Mouse (Mus musculus): Measurements from ENCODE around the gene Efcab8. TPM values are rescaled to one million over a fixed set of nuclear protein-coding genes. Genes with fewer than 3 reads are reported as not detected.

The Efcab8 gene
- polyA plus RNA-seq, 1 experiment: not detected

- WGBS: 88% methylated on average over 2 of the region's 2 CpGs
- no peak overlapping the region for H3K4me3 ChIP-seq (replicated peaks; ENCODE audit: control insufficient read depth, low read depth, low read length)
- H3K4me1 ChIP-seq (ENCODE audit: control insufficient read depth, insufficient read depth, low read length): no peaks in the 10 kb centered on the region
- H3K27ac ChIP-seq (ENCODE audit: control insufficient read depth, insufficient read depth, low read depth, low read length, poor library complexity): no peak overlapping the region
- TF ChIP-seq POLR2A (IDR thresholded peaks at IDR 0.05; ENCODE audit: borderline replicate concordance, control insufficient read depth, low read depth, low read length): no peak
These were observed 10.8 kb upstream of the Efcab8 start for GRCm38 (mm10) chr2:153768881-153769280.

- no peaks in the 10 kb centered on the region for H3K4me1 ChIP-seq (ENCODE audit: control insufficient read depth, insufficient read depth, low read length)
- TF ChIP-seq CTCF (IDR thresholded peaks at IDR 0.05; ENCODE audit: control insufficient read depth, insufficient read depth, low read length) (no peak), POLR2A (IDR thresholded peaks at IDR 0.05; ENCODE audit: borderline replicate concordance, control insufficient read depth, low read depth, low read length) (no peak)
These were observed 6.8 kb upstream of the Efcab8 start for GRCm38 (mm10) chr2:153772950-153773349.

GRCm38 (mm10) chr2:153775472-153775871 lies 4.3 kb upstream of the Efcab8 start:
- no peak overlapping the region for H3K27ac ChIP-seq (ENCODE audit: control insufficient read depth, insufficient read depth, low read depth, low read length, poor library complexity)
- H3K4me3 ChIP-seq (replicated peaks; ENCODE audit: control insufficient read depth, low read depth, low read length): no peak overlapping the region
- peaks cover 2% of the 10 kb centered on the region for H3K4me1 ChIP-seq (ENCODE audit: control insufficient read depth, insufficient read depth, low read length)
- TF ChIP-seq CTCF (IDR thresholded peaks at IDR 0.05; ENCODE audit: control insufficient read depth, insufficient read depth, low read length) (no peak), POLR2A (IDR thresholded peaks at IDR 0.05; ENCODE audit: borderline replicate concordance, control insufficient read depth, low read depth, low read length) (no peak)
- 96% methylated on average over 4 of the region's 4 CpGs for WGBS

More at GRCm38 (mm10) chr2:153772950-153773349, 6.8 kb upstream of the Efcab8 start:
- no peak overlapping the region for H3K27ac ChIP-seq (ENCODE audit: control insufficient read depth, insufficient read depth, low read depth, low read length, poor library complexity)
- WGBS: 91% methylated on average over 4 of the region's 4 CpGs
- H3K4me3 ChIP-seq (replicated peaks; ENCODE audit: control insufficient read depth, low read depth, low read length): no peak overlapping the region

GRCm38 (mm10) chr2:153778638-153779362 lies 931 bp upstream of the Efcab8 start:
- 9% methylated on average over 24 of the region's 24 CpGs for WGBS

GRCm38 (mm10) chr2:153781181-153781580 lies 1.4 kb downstream of the Efcab8 start:
- H3K4me3 ChIP-seq (replicated peaks; ENCODE audit: control insufficient read depth, low read depth, low read length): no peak overlapping the region
- no peak overlapping the region for H3K27ac ChIP-seq (ENCODE audit: control insufficient read depth, insufficient read depth, low read depth, low read length, poor library complexity)
- WGBS: 78% methylated on average over 4 of the region's 4 CpGs
- peaks cover 2% of the 10 kb centered on the region for H3K4me1 ChIP-seq (ENCODE audit: control insufficient read depth, insufficient read depth, low read length)
- TF ChIP-seq POLR2A (IDR thresholded peaks at IDR 0.05; ENCODE audit: borderline replicate concordance, control insufficient read depth, low read depth, low read length): no peak
- TF ChIP-seq CTCF (IDR thresholded peaks at IDR 0.05; ENCODE audit: control insufficient read depth, insufficient read depth, low read length): no peak

More at GRCm38 (mm10) chr2:153778638-153779362, 931 bp upstream of the Efcab8 start:
- peak overlapping the region; percentile 62 for H3K4me3 ChIP-seq (replicated peaks; ENCODE audit: control insufficient read depth, low read depth, low read length)
- H3K27ac ChIP-seq (ENCODE audit: control insufficient read depth, insufficient read depth, low read depth, low read length, poor library complexity): peak overlapping the region; percentile 6; the same call in 1 of the 2 replicates
- TF ChIP-seq CTCF (IDR thresholded peaks at IDR 0.05; ENCODE audit: control insufficient read depth, insufficient read depth, low read length): no peak
- peak; percentile 38; the same call in 1 of the 2 replicates for TF ChIP-seq POLR2A (IDR thresholded peaks at IDR 0.05; ENCODE audit: borderline replicate concordance, control insufficient read depth, low read depth, low read length)
- peaks cover 2% of the 10 kb centered on the region for H3K4me1 ChIP-seq (ENCODE audit: control insufficient read depth, insufficient read depth, low read length)

GRCm38 (mm10) chr2:153784668-153785067 lies 4.9 kb downstream of the Efcab8 start:
- H3K27ac ChIP-seq (ENCODE audit: control insufficient read depth, insufficient read depth, low read depth, low read length, poor library complexity): no peak overlapping the region

GRCm38 (mm10) chr2:153793366-153793765 lies 13.6 kb downstream of the Efcab8 start:
- TF ChIP-seq POLR2A (IDR thresholded peaks at IDR 0.05; ENCODE audit: borderline replicate concordance, control insufficient read depth, low read depth, low read length) (no peak), CTCF (IDR thresholded peaks at IDR 0.05; ENCODE audit: control insufficient read depth, insufficient read depth, low read length) (no peak)
- no peak overlapping the region for H3K27ac ChIP-seq (ENCODE audit: control insufficient read depth, insufficient read depth, low read depth, low read length, poor library complexity)
- no peak overlapping the region for H3K4me3 ChIP-seq (replicated peaks; ENCODE audit: control insufficient read depth, low read depth, low read length)
- no peaks in the 10 kb centered on the region for H3K4me1 ChIP-seq (ENCODE audit: control insufficient read depth, insufficient read depth, low read length)

More at GRCm38 (mm10) chr2:153784668-153785067, 4.9 kb downstream of the Efcab8 start:
- WGBS: 63% methylated on average over 2 of the region's 2 CpGs
- TF ChIP-seq CTCF (IDR thresholded peaks at IDR 0.05; ENCODE audit: control insufficient read depth, insufficient read depth, low read length) (no peak), POLR2A (IDR thresholded peaks at IDR 0.05; ENCODE audit: borderline replicate concordance, control insufficient read depth, low read depth, low read length) (no peak)
- Histone ChIP-seq H3K4me1 (ENCODE audit: control insufficient read depth, insufficient read depth, low read length) (no peaks in the 10 kb centered on the region; the same call in 1 of the 2 replicates), H3K4me3 (replicated peaks; ENCODE audit: control insufficient read depth, low read depth, low read length) (no peak overlapping the region)

GRCm38 (mm10) chr2:153795090-153795489 lies 15.4 kb downstream of the Efcab8 start:
- TF ChIP-seq POLR2A (IDR thresholded peaks at IDR 0.05; ENCODE audit: borderline replicate concordance, control insufficient read depth, low read depth, low read length): no peak
- peak; percentile 35; the same call in 1 of the 2 replicates for TF ChIP-seq CTCF (IDR thresholded peaks at IDR 0.05; ENCODE audit: control insufficient read depth, insufficient read depth, low read length)
- H3K4me3 ChIP-seq (replicated peaks; ENCODE audit: control insufficient read depth, low read depth, low read length): no peak overlapping the region
- 73% methylated on average over 5 of the region's 5 CpGs for WGBS
- no peak overlapping the region for H3K27ac ChIP-seq (ENCODE audit: control insufficient read depth, insufficient read depth, low read depth, low read length, poor library complexity)
- H3K4me1 ChIP-seq (ENCODE audit: control insufficient read depth, insufficient read depth, low read length): no peaks in the 10 kb centered on the region
